Mouse (Mus musculus): Measurements from ENCODE around the gene Hexa.
A peak's percentile ranks its signal among the peaks of the same experiment; 100 is the strongest.

Hexa gene

DNA sequence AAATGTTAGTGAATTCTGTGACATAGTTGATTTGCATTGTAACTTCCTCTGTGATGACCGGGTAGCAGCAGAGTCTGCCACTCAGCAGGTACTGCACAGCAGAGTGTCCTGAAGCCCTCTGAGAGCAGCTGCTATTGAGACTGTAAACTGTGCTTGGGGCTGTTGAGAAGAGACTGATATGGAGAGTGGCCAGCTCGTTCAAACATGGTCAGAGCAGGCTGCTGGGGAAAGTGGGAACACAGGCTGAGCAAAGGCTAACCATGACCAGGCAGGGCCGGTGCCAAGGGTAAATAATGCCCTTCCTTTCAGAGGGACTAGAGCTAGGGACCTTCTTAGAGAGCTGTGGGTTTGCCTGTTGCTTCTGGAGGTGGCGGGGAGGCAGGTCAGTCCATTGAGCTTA, 14.4 kb downstream of the Hexa start:
- DNase-seq (ENCODE audit: low spot score): no peak

GRCm38 (mm10) chr9:59565600-59565999, 26.3 kb downstream of the Hexa start:
- DNase-seq (ENCODE audit: low spot score): peak; percentile 78

DNA sequence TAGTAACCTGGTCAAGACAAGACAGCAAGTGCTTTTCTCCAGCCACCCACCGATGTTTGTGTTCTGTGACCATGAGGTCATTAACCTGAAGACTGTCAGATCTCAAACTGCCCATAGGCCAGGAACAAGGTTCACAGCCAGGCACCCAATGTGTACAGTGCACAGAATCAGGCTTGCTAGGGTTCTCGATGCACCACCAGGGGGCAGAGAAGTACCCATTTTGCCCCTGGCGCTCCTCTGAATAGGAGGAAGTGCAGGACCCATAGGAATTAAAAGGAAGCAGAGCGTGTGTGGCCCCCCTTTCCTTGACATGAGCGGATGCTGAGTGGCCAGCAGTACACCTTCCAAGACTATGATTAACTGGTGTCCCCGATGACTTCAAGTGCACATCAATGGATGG, 27.8 kb downstream of the Hexa start:
- peak; percentile 80 for DNase-seq (ENCODE audit: low spot score)

DNA sequence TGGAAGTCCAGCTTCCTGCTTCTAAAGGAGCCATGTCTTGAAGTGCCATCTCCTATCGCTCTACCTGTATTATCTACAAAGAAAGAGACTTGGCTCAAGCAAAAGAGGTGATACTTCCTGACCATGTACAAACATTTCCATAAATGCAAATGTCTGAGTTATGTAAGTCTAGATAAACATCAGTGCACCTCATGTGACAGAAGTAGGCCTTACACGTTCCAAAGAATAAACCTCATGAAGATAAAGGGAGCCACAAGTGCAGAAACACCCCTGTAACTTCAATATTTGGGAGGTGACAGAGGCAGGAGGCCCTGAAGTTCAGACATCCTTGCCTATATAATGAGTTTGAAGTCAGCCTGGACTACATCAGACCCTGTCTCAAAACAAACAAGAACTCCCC, 32.5 kb downstream of the Hexa start:
- no peak for DNase-seq (ENCODE audit: low spot score)

DNA sequence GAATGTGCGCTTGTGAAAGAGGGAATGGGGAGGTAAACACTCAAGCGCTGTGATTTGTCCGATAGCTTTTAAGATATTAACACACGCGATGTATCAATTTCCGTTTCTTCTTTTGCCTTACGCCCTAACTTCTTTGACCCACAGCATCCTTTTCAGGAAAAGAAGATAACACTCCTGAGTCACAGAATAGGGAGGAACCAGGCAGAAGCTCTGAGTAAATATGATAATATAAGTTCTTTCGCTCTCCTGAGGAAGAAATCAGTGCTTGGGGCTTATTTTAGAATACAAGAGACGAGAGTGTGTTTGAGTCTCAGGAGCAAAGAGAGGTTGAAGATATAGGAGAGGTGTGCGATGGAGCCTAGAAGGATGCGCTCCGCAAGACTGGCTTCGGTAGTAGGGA, 38.1 kb downstream of the Hexa start:
- peak; percentile 3 for DNase-seq (ENCODE audit: low spot score)

DNA sequence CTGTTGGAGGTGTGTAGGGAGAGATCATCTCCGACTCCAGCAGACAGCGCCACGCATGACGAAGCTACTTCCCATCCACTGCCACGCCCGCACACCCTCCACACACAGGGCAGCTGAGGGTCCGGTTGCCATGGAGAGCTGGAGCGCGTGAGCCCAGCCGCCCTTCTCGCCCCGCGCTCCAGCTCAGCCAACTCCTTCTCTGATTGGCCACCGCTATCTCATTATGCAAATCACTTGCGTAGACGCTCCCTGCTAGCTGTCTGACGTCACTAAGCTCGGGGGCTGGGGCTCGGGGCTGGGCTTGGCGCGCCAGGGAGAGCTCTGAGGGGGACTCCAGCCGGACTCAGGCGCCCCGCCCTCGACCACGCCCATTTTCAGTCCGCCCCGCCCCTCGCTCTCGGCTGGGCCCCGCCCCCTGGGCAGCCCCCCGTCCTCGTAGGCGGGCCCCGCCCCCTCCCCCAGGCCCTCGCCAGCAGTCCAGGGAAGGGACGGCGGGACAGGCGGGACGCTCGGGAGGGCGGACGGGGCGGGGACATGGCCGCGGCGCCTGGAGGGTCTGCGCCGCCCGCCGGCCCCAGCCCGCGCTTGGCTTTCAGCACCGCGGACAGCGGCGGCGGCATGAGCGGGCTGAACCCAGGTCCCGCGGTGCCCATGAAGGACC, 38.6 kb downstream of the Hexa start, which contains the start of gene Celf6:
TSS of gene Celf6 (plus strand) at position 74 of the 661 bp plus-strand sequence.
- peak; percentile 99 for DNase-seq (ENCODE audit: low spot score)

DNA sequence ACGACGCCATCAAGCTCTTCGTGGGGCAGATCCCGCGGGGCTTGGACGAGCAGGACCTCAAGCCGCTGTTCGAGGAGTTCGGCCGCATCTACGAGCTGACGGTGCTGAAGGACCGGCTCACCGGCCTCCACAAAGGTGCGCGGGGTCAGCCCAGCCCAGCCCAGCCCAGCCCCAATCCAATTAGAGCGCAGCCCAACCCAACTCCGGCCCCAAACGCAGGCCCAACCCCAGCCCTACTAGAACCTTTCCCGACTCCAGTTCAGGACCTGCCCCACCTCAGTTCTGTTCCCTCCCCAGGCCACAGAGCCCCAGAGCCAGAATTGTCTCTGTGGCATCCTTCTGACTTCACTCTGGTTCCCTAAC, 39.1 kb downstream of the Hexa start:
- no peak for DNase-seq (ENCODE audit: low spot score)

- DNase-seq (ENCODE audit: low spot score): peak; percentile 89
Observed at GRCm38 (mm10) chr9:59584871-59585308, 45.5 kb downstream of the Hexa start.

DNA sequence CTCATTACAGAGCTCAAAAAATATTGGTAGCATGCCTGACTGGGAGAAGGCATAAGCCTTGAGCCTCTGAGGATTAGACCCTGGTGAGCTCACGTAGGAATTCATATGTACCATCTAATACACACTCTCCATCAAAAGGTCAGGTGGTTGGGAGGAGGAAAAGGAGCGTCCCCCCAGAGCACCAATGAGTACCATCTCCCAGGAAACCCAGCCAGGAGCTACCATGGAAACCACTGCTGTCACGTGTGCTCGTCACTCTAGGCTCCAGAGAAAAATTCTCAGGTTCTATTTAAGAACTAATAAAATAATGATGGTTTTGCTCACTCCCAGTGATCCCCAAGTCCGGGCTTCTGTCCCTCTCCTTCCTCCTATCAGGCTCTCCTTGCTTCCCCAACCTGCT, 48.9 kb downstream of the Hexa start:
- no peak for DNase-seq (ENCODE audit: low spot score)

GRCm38 (mm10) chr9:59588710-59589671, 49.7 kb downstream of the Hexa start:
- peak; percentile 56 for DNase-seq (ENCODE audit: low spot score)

DNA sequence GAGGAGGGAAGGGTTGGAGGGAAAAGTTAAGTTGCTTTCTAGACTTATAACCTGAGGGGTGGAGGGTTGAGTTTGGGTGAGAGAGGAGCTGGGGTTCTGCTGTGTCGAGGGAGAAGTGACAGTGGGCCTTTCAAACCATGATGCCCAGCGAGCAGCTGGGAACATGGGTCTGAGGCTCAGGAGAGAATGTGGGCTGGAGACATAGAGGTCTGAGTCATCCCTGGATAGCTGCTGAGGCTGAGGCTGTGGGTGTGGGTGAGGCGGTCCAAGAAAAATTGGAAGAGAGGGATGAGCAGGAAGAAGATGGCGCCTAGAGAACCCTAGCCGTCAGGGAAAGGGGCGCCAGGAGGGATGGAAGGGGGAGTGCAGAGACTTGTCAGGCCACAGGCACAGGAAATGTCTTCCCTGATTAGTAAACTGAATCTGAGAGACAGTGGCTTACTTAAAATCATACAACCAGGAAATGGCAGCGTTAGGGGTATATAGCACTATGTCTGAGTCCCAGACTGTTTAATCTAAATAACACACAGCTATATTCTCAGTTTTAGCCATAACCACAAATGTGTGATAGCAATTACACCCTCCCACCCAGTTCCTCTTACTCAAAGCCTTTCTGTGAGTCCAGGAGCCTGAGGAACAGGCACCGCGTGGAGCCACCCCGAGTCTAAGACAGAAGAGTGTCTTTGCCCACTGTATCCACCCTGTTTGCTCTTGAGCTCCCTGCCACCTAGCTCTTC, 50.5 kb downstream of the Hexa start:
- no peak for DNase-seq (ENCODE audit: low spot score)

DNA sequence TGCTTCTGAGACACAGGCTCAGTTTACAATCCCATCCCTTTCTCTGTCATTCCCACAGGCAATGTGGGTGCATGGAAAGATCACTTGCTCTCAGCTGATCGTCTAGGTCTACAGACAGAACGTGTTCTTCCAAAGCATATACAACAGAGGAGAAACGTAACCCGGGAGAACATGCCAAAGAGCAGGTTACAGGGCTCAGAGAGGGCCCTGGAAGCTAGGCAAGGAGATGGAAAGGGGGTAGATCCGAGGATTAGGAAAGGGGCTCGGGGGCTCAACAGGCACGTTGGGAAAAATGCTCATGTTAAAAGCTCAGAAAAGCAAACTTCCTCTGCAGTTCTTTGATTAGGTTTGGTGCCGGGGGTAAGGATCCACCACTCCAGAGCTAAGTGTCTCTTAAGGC, 62.3 kb downstream of the Hexa start:
- no peak for DNase-seq (ENCODE audit: low spot score)

GRCm38 (mm10) chr9:59605967-59606366, 66.6 kb downstream of the Hexa start:
- DNase-seq (ENCODE audit: low spot score): no peak

- no peak for DNase-seq (ENCODE audit: low spot score)
Observed at GRCm38 (mm10) chr9:59610950-59611349, 71.6 kb downstream of the Hexa start.
